Mouse (Mus musculus): ENCODE measurements at regions not wholly inside any gene's neighbourhood (a gene's known extent, or its start where the extent isn't known, plus 50 kb on each side); places are given as distances from the start of the nearest gene placed in this dataset.

DNA sequence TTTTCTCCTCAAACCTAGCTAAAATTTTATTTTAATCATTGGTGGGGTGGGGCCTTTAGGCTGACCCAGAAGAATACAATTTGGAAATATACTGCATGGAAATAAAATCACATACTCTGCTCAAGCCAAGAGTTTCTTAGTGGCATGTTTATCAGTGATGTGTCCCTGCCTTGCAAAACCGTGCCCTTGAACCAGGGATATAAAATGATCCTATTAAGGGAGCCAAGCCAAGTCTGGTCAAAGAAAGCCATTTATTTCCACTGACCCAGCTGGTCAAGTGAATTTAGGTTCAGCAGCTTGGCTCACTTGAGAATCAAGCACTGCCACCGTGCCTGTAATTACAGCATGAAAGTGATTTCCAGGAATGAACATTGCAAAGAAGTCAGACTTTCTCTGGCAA is 1035.0 kb upstream of the Cdh8 start:
- Histone ChIP-seq H3K4me2 (ENCODE audit: low read depth) (no peak overlapping the region), H3K27ac (ENCODE audit: low read depth, low read length) (no peak overlapping the region), H3K9me3 (ENCODE audit: low read length) (no peaks in the 10 kb centered on the region), H3K4me1 (ENCODE audit: insufficient read depth) (no peaks in the 10 kb centered on the region), H3K36me3 (ENCODE audit: insufficient read depth) (no peaks in the 10 kb centered on the region), H3K27me3 (ENCODE audit: insufficient read depth, low read length) (no peaks in the 10 kb centered on the region), H3K4me3 (ENCODE audit: low read depth, low read length) (no peak overlapping the region), H3K9ac (no peak overlapping the region)
- 37% methylated on average over 2 of the region's 2 CpGs for WGBS
- DNase-seq (no peak), ATAC-seq (no peak)
- TF ChIP-seq CTCF (IDR thresholded peaks at IDR 0.05; ENCODE audit: low read depth): no peak

DNA sequence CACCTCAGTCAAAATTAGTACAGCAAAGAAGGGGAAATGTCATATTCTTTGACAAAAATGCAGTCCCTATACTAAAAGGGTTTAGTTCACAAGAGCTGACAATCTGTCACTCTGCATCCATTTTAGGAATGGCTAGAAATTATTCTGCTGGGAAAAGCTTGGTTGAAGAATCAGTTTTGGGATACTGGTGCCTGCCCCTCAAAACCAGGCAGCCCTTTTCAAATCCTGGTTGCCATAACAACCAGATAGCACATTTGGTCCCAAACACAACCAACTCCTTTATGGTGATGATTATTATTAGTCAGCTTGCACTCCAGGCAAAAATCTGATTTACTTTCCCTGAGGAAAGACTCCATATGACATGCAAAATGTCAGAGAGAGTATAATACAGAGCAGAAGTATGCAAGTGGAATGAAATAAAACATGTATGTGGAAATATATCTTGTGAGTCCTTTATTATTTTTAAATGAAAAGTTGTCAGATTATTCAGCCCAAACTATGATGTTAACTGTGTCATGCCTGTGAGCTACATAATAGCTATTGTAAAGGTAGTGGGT is 1034.2 kb upstream of the Cdh8 start:
- Histone ChIP-seq H3K27me3 (ENCODE audit: insufficient read depth, low read length) (no peaks in the 10 kb centered on the region), H3K4me3 (ENCODE audit: low read depth, low read length) (no peak overlapping the region), H3K4me1 (ENCODE audit: insufficient read depth) (no peaks in the 10 kb centered on the region), H3K36me3 (ENCODE audit: insufficient read depth) (no peaks in the 10 kb centered on the region), H3K9ac (no peak overlapping the region), H3K9me3 (ENCODE audit: low read length) (no peaks in the 10 kb centered on the region), H3K4me2 (ENCODE audit: low read depth) (no peak overlapping the region), H3K27ac (ENCODE audit: low read depth, low read length) (no peak overlapping the region)
- DNase-seq: peak; percentile 16
- no peak; the same call in 1 of the 2 replicates for ATAC-seq
- TF ChIP-seq CTCF (IDR thresholded peaks at IDR 0.05; ENCODE audit: low read depth): no peak

DNA sequence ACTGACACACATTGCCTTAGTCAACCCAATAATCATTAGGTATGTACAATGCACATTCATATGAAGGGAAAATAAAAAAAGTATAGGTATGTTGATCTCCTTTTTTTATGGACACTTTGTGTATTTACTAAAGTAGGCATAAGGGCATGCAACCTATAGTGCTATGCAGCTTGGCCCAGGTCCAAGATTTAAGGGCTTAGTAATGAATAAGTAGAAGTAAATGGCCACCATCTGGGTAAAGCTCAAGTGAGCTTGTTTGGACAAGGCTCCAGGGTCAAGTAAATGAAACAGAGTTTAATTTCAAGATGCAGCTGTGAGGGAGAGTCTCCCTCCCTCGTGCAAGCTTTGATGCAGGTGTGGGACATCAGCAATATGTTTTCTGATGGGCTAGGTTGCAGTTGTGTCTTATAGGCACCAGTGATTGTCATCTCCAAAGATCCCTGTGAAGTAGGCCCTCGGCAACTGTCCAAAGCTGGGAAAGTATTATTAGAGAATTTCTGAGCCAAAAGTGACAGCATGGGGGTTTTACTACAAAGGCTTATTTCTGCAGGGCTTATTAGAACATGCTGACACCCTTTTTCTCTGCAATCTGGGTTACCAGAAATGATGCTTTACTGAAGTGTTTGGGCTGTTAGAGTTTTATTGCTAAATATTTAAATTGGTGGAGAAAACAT is 1030.5 kb upstream of the Cdh8 start:
- ATAC-seq (no peak), DNase-seq (peak; percentile 11)
- Histone ChIP-seq H3K4me2 (ENCODE audit: low read depth) (no peak overlapping the region), H3K4me3 (ENCODE audit: low read depth, low read length) (no peak overlapping the region), H3K36me3 (ENCODE audit: insufficient read depth) (no peaks in the 10 kb centered on the region), H3K9me3 (ENCODE audit: low read length) (no peaks in the 10 kb centered on the region), H3K4me1 (ENCODE audit: insufficient read depth) (no peaks in the 10 kb centered on the region), H3K27me3 (ENCODE audit: insufficient read depth, low read length) (no peaks in the 10 kb centered on the region), H3K9ac (no peak overlapping the region), H3K27ac (ENCODE audit: low read depth, low read length) (no peak overlapping the region)
- TF ChIP-seq CTCF (IDR thresholded peaks at IDR 0.05; ENCODE audit: low read depth): no peak
- 51% methylated on average over 2 of the region's 2 CpGs for WGBS
